Mouse (Mus musculus) limb, embryonic 15.5 days (tissue): ENCODE measurements around the gene Tet3. TPM values are rescaled to one million over a fixed set of nuclear protein-coding genes. Genes with fewer than 3 reads are reported as not detected.

Source experiments
- ATAC-seq: fragments of 200-750 bp; cut with Nextera tagmentation; 2 replicates; pipeline ENCODE4 v1.8.0; 2017; ENCODE audit warnings: low read depth, moderate TSS enrichment; ENCODE audit not compliant: insufficient number of reproducible peaks, low FRiP score, low TSS enrichment
- H3K27ac ChIP-seq: fragments of 300-500 bp; sonication (generic); 2 replicates; pipeline ENCODE4 v1.5.1; 2015; ENCODE audit warnings: moderate library complexity, mild to moderate bottlenecking, inconsistent platforms
- H3K27me3 ChIP-seq: fragments of 300-500 bp; sonication (generic); 2 replicates; pipeline ENCODE4 v1.6.1; 2015; ENCODE audit warnings: inconsistent platforms
- H3K36me3 ChIP-seq: fragments of 300-500 bp; sonication (generic); 2 replicates; pipeline ENCODE4 v1.6.1; 2015; ENCODE audit warnings: inconsistent platforms
- H3K4me1 ChIP-seq: fragments of 300-500 bp; sonication (generic); 2 replicates; pipeline ENCODE4 v1.6.1; 2015; ENCODE audit warnings: inconsistent platforms
- H3K4me2 ChIP-seq: fragments of 300-500 bp; sonication (generic); 2 replicates; pipeline ENCODE4 v1.6.1; 2015; ENCODE audit warnings: mild to moderate bottlenecking, inconsistent platforms
- H3K4me3 ChIP-seq: fragments of 300-500 bp; sonication (generic); 2 replicates; pipeline ENCODE4 v1.5.1; 2015; ENCODE audit warnings: mild to moderate bottlenecking, inconsistent platforms
- H3K9ac ChIP-seq: fragments of 300-500 bp; sonication (generic); 2 replicates; pipeline ENCODE4 v1.6.1; 2015; ENCODE audit warnings: inconsistent platforms
- H3K9me3 ChIP-seq: fragments of 300-500 bp; sonication (generic); 2 replicates; pipeline ENCODE4 v1.6.1; 2016; ENCODE audit warnings: inconsistent platforms
- WGBS: fragments of 180-500 bp; shearing (Covaris S2); methylation state at CpG from one replicate; pipeline ENCODE4 v1.1.7; 2015; 5-methylcytosine and 5-hydroxymethylcytosine counted together
- polyA plus RNA-seq: library from polyadenylated mRNA; unstranded; fragments of >200 nt; fragmentation: Nextera tagmentation; extraction: Ambion mirVana; gene quantifications from 2 replicates; pipeline ENCODE4 v1.2.1, GENCODE M21; 2015

The Tet3 gene
- polyA plus RNA-seq, 1 experiment from 2014 or later: 57.1 TPM

DNA sequence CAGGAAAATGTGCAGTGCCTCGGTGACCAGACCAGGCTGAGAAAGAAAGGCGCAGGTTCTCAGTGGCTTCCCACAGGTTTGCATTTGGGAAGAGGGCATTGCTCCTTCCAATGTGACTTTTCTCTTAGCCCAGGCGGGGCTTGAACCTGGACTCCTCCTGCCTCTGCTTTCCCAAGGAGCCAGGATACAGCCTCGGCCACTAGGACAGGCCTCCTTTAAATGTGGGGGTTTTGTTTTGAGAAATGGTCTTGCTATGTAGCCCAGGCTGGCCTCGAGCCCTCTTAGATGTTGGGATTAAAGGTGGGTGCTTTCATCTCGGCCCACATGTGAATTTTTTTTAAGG, 132.5 kb downstream of the Tet3 start:
- H3K4me3 ChIP-seq: peak overlapping the region; percentile 67
- H3K9me3 ChIP-seq: no peaks in the 10 kb centered on the region
- peak overlapping the region; percentile 81 for H3K9ac ChIP-seq
- peak overlapping the region; percentile 93 for H3K27ac ChIP-seq
- H3K36me3 ChIP-seq: peaks cover 20% of the 10 kb centered on the region
- peak overlapping the region; percentile 65 for H3K4me2 ChIP-seq
- WGBS: 4% methylated on average over 6 of the region's 6 CpGs
- no peaks in the 10 kb centered on the region for H3K27me3 ChIP-seq
- H3K4me1 ChIP-seq: peaks cover 7% of the 10 kb centered on the region
- ATAC-seq: no peak

DNA sequence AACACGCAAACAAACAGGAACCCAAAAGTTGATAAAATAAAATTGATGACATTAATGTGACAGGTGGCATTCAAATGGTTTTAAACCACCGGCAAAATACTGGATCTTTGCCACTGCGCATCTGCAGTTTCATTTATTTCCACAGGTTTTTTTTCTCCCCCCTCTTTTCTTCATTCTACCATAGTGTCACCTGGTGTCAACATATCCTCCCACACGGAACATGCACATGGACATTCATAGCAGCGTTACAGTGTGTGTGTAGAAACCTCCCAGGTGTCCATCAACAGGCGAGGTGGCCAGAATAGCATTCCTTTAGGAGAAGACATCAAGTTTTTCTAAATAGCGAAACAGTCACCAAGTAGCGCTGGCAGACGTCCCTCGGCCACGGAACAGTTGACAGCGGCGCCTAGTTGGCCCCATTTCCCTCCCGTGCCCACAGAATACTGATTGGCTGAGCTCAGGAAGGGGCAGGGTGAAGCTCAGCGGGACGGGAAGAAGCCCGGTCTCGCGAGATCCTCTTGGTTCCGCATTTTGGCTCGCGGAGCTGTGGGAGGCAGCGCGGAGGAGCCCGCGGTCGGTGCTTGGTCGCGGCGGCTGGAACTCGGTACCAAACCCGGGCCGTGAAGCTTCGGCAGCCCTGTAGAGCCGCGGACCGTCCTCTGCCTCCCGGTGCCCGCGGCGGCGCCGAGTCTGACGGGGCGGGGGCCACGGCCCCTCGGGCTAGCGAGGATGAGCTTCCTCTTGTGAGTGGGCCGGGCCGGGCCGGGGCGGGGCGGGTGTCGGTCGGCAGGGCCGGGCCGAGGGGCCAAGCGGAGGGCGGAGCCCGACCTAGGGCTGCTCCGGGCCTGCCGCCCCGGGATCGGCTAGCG, 133.1 kb downstream of the Tet3 start, which contains the start of the genes Mthfd2 and Mob1a:
Gene Mthfd2, minus strand, starts transcription at position 384 of the 869 bp plus-strand sequence.
Gene Mob1a, plus strand, starts transcription at position 492 of the 869 bp plus-strand sequence.
- Histone ChIP-seq H3K27ac (peak within 1 kb of the TSS; percentile 93), H3K36me3 (peaks cover 14% of the 10 kb centered on the region), H3K4me3 (peak within 1 kb of the TSS; percentile 67), H3K4me1 (peaks cover 7% of the 10 kb centered on the region), H3K9me3 (no peaks in the 10 kb centered on the region), H3K9ac (peak within 1 kb of the TSS; percentile 81), H3K27me3 (no peaks in the 10 kb centered on the region), H3K4me2 (peak within 1 kb of the TSS; percentile 65)
- under 1% methylated on average over 64 of the region's 65 CpGs for WGBS
- ATAC-seq: peak; percentile 97

DNA sequence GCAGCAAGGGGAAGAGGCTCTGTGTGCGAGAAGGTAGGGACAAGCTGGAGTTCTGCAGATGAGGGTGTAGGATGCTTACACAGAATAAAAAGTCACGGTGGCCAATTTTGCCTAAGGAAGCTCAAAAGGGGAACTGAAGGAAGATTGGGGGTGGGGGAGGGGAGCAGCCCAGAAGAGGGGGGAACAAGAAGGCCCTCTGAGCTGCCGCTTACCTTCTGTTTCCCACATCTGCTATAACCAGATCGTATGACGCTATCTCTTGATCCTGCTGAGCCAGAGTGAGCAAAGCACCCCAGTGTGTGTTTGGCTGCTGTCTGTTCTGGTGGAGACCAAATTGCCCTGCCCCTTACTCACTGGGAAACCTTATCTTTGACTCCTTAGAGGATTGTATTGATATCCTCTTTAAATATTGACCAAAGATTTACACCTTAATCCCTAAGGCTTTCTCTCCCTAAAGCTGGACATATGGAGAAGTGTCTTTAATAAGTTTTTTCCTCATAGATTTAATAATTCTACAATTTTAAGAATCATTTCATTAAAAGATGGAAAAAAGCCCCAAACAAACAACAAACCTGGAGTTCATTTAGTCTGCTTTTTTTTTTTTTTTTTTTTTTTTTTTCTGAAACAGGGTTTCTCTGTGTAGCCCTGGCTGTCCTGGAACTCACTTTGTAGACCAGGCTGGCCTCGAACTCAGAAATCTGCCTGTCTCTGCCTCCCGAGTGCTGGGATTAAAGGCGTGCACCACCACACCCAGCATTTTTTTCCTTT, 135.0 kb downstream of the Tet3 start:
- H3K4me2 ChIP-seq: no peak overlapping the region
- ATAC-seq: no peak
- H3K4me3 ChIP-seq: no peak overlapping the region
- no peaks in the 10 kb centered on the region for H3K27me3 ChIP-seq
- H3K9ac ChIP-seq: no peak overlapping the region
- H3K27ac ChIP-seq: no peak overlapping the region
- H3K4me1 ChIP-seq: peaks cover 7% of the 10 kb centered on the region
- peaks cover 1% of the 10 kb centered on the region; the same call in 1 of the 2 replicates for H3K36me3 ChIP-seq
- WGBS: 69% methylated on average over 8 of the region's 8 CpGs
- no peaks in the 10 kb centered on the region for H3K9me3 ChIP-seq

DNA sequence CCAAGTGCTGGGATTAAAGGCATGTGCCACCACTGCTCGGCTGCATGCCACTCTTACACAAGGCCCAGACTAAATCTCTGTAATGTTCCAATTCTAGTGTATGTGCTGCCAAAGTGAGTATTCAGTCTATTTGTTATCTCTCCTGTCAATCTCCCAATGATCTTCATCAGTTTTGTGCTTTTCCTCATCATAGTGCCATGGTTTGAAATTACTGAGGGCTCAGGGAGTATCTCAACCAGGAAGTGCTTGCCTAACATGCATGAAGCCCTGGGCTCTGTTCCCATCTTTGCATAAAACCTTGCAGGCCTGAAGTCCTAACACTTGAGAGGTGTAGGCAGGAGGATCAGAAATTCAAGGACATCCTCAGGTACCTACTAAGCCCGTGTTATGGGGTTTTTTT, 136.1 kb downstream of the Tet3 start:
- no peak for ATAC-seq
- H3K36me3 ChIP-seq: no peaks in the 10 kb centered on the region
- no peak overlapping the region for H3K9ac ChIP-seq
- H3K27me3 ChIP-seq: no peaks in the 10 kb centered on the region
- H3K4me2 ChIP-seq: no peak overlapping the region
- H3K4me1 ChIP-seq: peaks cover 7% of the 10 kb centered on the region
- H3K27ac ChIP-seq: no peak overlapping the region
- WGBS: 58% methylated on average over 2 of the region's 2 CpGs
- H3K9me3 ChIP-seq: no peaks in the 10 kb centered on the region
- no peak overlapping the region for H3K4me3 ChIP-seq

DNA sequence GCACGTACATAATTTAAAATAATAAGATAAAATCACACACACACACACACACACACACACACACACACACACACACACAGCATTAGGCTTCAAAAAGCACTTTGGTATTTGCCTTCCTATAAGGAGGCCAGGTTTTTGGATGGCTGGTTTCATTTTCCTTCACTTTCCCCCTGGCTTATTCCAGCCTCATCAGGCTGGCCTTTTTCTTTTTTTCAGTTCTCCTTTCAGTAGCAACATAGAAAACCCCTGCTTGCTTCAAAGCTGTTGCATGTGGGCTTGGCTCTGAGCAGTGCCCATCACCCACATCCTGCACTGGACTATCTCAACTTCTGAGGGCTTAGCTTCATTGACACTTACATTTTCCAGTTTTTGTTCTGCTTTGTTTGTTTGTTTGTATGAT, 137.0 kb downstream of the Tet3 start:
- no peaks in the 10 kb centered on the region for H3K27me3 ChIP-seq
- H3K9ac ChIP-seq: no peak overlapping the region
- no peak overlapping the region for H3K27ac ChIP-seq
- H3K9me3 ChIP-seq: no peaks in the 10 kb centered on the region
- peaks cover 6% of the 10 kb centered on the region for H3K4me1 ChIP-seq
- H3K4me3 ChIP-seq: no peak overlapping the region
- no peak for ATAC-seq
- WGBS: 25% methylated on average over 1 of the region's 1 CpGs
- no peak overlapping the region for H3K4me2 ChIP-seq
- no peaks in the 10 kb centered on the region for H3K36me3 ChIP-seq

DNA sequence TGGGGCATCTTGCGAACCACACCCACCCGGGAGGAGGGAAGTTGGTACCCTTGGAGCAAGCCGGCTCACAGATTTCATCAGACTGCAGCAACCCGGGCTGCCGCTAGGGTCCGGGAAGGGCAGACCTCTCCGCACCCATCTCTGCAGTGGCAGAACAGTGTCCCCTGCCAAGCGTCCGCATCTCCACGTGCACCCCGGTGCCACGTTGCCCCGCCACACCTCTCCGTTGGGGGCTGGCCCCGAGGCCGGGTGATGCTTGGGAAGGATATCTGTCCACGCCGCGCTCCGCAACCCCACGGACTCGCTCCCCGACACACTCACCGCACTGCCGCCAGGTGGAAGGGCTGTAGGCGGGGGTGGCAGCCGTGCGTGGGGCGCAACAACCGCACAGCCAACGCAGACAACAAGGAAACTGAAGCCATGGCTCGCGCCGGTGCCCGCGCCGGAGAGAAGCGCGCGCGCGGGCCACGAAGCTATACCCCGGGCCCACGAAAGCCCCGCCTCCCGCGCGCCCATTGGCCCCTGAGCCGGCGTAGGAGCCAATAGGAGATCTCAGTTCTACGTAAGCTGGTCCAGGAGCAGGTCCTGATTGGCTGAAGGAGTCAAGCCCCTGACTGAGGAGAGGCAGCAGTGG, 141.7 kb downstream of the Tet3 start:
- H3K9me3 ChIP-seq: no peaks in the 10 kb centered on the region
- peak overlapping the region; percentile 88 for H3K4me2 ChIP-seq
- peak; percentile 96 for ATAC-seq
- WGBS: under 1% methylated on average over 52 of the region's 52 CpGs
- H3K27ac ChIP-seq: peak overlapping the region; percentile 64; the same call in 1 of the 2 replicates
- H3K4me1 ChIP-seq: peaks cover 13% of the 10 kb centered on the region
- H3K36me3 ChIP-seq: 0 out of 2 replicates have a peak, but pooled peaks cover 4% of the 10 kb centered on the region
- no peaks in the 10 kb centered on the region for H3K27me3 ChIP-seq
- H3K4me3 ChIP-seq: peak overlapping the region; percentile 83
- H3K9ac ChIP-seq: peak overlapping the region; percentile 64

DNA sequence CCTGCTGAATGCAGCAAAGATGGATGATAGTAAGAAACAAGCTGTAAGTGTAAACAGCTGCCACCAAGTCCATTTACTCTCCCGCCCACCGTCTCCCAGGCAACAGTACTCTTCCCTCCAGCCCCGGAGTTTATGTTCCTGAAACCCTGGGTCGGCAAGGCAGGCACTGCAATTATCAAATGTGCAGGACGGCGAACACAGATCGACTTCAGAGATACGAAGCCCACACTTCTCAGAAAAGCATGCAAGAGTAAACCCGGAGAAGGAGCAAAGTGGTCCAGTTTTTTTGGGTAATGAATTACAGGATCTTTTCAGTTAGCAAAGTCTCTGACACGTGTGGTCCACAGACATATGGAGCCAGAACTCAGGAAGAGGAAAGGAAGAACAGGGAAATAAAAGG, 142.9 kb downstream of the Tet3 start:
- Histone ChIP-seq H3K9ac (no peak overlapping the region), H3K4me1 (peaks cover 13% of the 10 kb centered on the region), H3K9me3 (no peaks in the 10 kb centered on the region), H3K36me3 (peaks cover 9% of the 10 kb centered on the region), H3K27ac (no peak overlapping the region), H3K27me3 (no peaks in the 10 kb centered on the region), H3K4me2 (peak overlapping the region; percentile 88), H3K4me3 (peak overlapping the region; percentile 83)
- ATAC-seq: no peak
- WGBS: 3% methylated on average over 10 of the region's 10 CpGs

DNA sequence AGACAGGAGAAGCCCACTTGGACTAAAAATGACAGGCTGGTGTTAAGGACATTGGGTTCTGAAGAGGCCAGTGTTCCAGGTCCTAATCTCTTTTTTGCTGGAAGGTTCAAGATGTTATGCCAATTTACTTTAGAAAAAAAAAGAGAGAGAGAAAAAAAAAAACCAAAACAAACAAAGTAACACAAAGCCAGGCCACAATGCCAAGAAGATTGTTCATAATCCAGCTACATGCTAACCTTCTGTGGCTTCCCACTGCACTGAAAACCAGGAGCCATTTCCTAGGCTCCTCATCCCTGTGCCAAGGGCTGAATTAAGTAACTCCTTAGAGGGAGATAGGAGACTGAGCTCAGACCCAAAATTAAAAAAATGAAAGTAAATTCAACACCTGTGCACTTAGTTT, 143.6 kb downstream of the Tet3 start:
- no peaks in the 10 kb centered on the region for H3K27me3 ChIP-seq
- H3K4me1 ChIP-seq: peaks cover 13% of the 10 kb centered on the region
- no peak overlapping the region for H3K27ac ChIP-seq
- no peak overlapping the region for H3K4me3 ChIP-seq
- no peak overlapping the region for H3K9ac ChIP-seq
- no peak for ATAC-seq
- no peaks in the 10 kb centered on the region for H3K9me3 ChIP-seq
- H3K4me2 ChIP-seq: no peak overlapping the region
- peaks cover 16% of the 10 kb centered on the region for H3K36me3 ChIP-seq

DNA sequence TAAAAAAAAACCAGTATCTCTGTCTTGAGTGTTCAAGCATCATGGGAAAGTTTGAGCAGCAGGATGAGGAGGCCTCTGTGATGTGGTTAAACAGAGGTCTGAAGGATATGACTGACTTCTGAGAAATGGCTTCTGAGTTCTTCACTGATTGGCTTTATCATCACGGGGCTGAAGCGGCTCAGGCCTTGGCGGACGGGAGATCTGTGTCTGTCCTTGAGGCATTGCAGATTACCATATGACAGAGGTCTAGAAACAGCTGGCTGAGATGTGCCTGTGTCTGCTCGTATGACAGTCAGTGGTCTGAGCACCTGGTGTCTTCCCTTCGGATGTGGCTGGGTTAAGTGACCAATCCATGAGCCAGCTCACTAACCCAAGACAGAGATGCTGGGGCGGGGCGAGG, 146.4 kb downstream of the Tet3 start:
- Histone ChIP-seq H3K4me2 (no peak overlapping the region), H3K9ac (no peak overlapping the region), H3K9me3 (no peaks in the 10 kb centered on the region), H3K4me1 (peaks cover 13% of the 10 kb centered on the region), H3K27ac (no peak overlapping the region), H3K36me3 (peaks cover 33% of the 10 kb centered on the region), H3K27me3 (no peaks in the 10 kb centered on the region), H3K4me3 (no peak overlapping the region)
- 87% methylated on average over 8 of the region's 8 CpGs for WGBS
- no peak for ATAC-seq
